Mouse (Mus musculus): ENCODE data around the gene Vwa3a.

DNA sequence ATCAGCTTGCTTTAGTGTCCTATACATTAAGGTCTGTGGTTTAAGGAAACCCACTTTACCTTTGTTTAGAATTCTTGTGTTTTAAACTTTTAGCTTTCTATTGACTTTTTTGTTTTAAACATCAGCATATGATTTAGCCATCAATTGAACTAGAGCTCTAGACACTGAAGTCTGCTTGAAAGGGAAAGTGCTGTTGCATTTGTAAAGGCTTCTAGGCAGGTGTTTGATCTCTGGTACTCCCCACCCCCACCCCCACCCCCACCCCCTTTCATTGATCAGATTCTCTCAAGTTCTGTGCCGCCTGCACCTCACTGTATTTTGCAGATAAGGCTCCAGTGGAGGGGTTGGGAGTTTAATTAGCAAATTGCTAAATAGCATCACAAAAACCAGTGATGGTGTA lies 43.5 kb upstream of the Vwa3a start:
- TF ChIP-seq CEBPB (IDR thresholded peaks at IDR 0.05; ENCODE audit: insufficient read depth, poor library complexity, severe bottlenecking) (no peak), POLR2A (IDR thresholded peaks at IDR 0.05; ENCODE audit: insufficient read length, low read depth) (no peak), TCF12 (IDR thresholded peaks at IDR 0.05; ENCODE audit: insufficient read depth, poor library complexity, severe bottlenecking) (no peak), MYOD1 (IDR thresholded peaks at IDR 0.05; ENCODE audit: control insufficient read depth in 1 of 3, insufficient read length in 2 of 3, low read depth in 2 of 3) (no peak), POLR2AphosphoS2 (IDR thresholded peaks at IDR 0.05; ENCODE audit: insufficient read length, low read depth) (no peak)

All from myocyte (in vitro differentiated cells).